Mouse (Mus musculus) heart, postnatal 0 days (tissue): ENCODE data around the gene Scyl1. TPM values are rescaled to one million over a fixed set of nuclear protein-coding genes. Genes with fewer than 3 reads are reported as not detected.
A peak's percentile ranks its signal among the peaks of the same experiment; 100 is the strongest.
"Not testable (repeated sequence)": the region's sequence is repeated elsewhere in the genome, so short reads cannot be mapped to it uniquely, and the experiment has no call there.

Experiments used
- ATAC-seq: fragments of 200-750 bp; cut with Nextera tagmentation; 2 replicates; pipeline ENCODE4 v1.8.0; 2017; ENCODE audit warnings: low read depth, moderate number of reproducible peaks, moderate library complexity; ENCODE audit not compliant: insufficient read depth
- DNase-seq: peaks from one replicate; pipeline ENCODE4 v3.0.0-alpha.2; 2016; ENCODE audit warnings: low spot score
- H3K27ac ChIP-seq: fragments of 300-500 bp; sonication (generic); 2 replicates; pipeline ENCODE4 v1.5.1; 2014; ENCODE audit warnings: low read depth, mild to moderate bottlenecking
- H3K27me3 ChIP-seq: fragments of 300-500 bp; sonication (generic); 2 replicates; pipeline ENCODE4 v1.6.1; 2014; ENCODE audit warnings: low read length, mixed read lengths; ENCODE audit not compliant: control insufficient read depth, insufficient read depth
- H3K36me3 ChIP-seq: fragments of 300-500 bp; sonication (generic); replicated peaks from 2 replicates; pipeline ENCODE4 v1.6.1; 2014; ENCODE audit warnings: low read length, mixed read lengths; ENCODE audit not compliant: control insufficient read depth, insufficient read depth
- H3K4me1 ChIP-seq: fragments of 300-500 bp; sonication (generic); 2 replicates; pipeline ENCODE4 v1.6.1; 2014; ENCODE audit warnings: antibody characterized with exemption; ENCODE audit not compliant: control insufficient read depth, insufficient read depth
- H3K4me2 ChIP-seq: fragments of 300-500 bp; sonication (generic); 2 replicates; pipeline ENCODE4 v1.6.1; 2014; ENCODE audit warnings: low read depth, mild to moderate bottlenecking, low read length, moderate library complexity
- H3K4me3 ChIP-seq: fragments of 300-500 bp; sonication (generic); 2 replicates; pipeline ENCODE4 v1.5.1; 2014; ENCODE audit warnings: low read depth, low read length
- H3K9ac ChIP-seq: fragments of 300-500 bp; sonication (generic); replicated peaks from 2 replicates; pipeline ENCODE4 v1.6.1; 2014; ENCODE audit warnings: low read depth, low read length, mixed read lengths
- H3K9me3 ChIP-seq: fragments of 300-500 bp; sonication (generic); replicated peaks from 2 replicates; pipeline ENCODE4 v1.6.1; 2016; ENCODE audit warnings: low read length; ENCODE audit not compliant: control insufficient read depth
- CTCF ChIP-seq: IDR thresholded peaks from 2 replicates; pipeline ENCODE4 v1.5.1; 2016; ENCODE audit warnings: antibody characterized with exemption, control low read depth, low read depth
- EP300 ChIP-seq: IDR thresholded peaks from 2 replicates; pipeline ENCODE4 v1.6.1; 2016; ENCODE audit warnings: antibody characterized with exemption, low read depth
- WGBS: fragments of 180-500 bp; shearing (Covaris S2); extraction: QIAGEN DNeasy Blood & Tissue Kit; methylation state at CpG from one replicate; pipeline ENCODE4 v1.1.7; 2014; 5-methylcytosine and 5-hydroxymethylcytosine counted together
- polyA plus RNA-seq: library from polyadenylated mRNA; unstranded; fragments of >200 nt; fragmentation: Nextera tagmentation; extraction: Ambion mirVana; gene quantifications from 2 replicates; pipeline ENCODE4 v1.2.1, GENCODE M21; 2015
- total RNA-seq: library from RNA; depleted of rRNA; stranded (reverse); fragments of >200 nt; gene quantifications from 2 replicates; pipeline ENCODE4 v1.2.3, GENCODE M21; 2014; ENCODE audit warnings: low replicate concordance

Scyl1 gene
- total and polyA plus RNA-seq, 2 experiments from 2014 or later, result 47.1 to 82.4 TPM

DNA sequence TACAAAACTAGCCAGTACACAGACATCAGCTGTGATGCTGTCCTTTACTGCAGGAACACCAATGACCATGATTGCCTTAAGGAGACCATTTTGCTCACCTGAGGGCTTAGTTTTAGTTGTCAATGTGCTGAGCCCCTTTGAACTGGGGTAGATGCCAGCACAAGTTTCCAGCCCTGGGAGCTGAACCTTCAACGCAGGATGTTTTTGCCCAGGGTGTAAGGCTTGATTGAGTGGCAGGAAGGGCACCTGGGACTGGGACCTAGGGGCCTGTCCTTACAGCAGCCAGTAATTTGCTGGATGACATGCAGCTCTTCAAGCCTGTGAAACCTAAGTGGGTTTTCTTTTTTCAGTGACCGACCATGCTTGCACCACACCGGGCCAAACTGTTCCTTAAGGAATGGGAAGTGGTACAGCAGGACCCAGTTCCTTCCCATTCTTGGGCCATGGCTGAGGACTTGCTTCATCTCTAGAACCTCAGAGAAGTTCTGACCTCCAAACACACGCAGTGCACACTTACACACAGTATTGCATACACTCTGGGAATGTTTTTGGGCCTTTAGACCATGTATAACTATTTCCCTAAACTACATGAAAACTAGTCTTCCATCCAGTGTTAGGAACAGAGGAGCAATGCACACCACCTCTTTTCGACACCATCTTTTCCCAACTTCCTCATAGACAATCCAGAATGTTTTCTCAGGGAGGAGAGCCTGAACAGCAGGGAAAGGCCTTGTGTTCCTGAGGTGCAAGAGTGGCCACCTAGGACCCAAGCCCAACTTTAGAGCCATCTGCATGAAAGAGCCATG is 23.8 kb upstream of the Scyl1 start:
- Histone ChIP-seq H3K9me3 (no peaks in the 10 kb centered on the region), H3K9ac (peak overlapping the region; percentile 100; the same call in 1 of the 2 replicates), H3K27me3 (no peaks in the 10 kb centered on the region), H3K4me3 (no peak overlapping the region), H3K4me2 (no peak overlapping the region; the same call in 1 of the 2 replicates), H3K27ac (peak overlapping the region; percentile 82), H3K4me1 (no peaks in the 10 kb centered on the region), H3K36me3 (peaks cover 47% of the 10 kb centered on the region)
- ATAC-seq (peak; percentile 45), DNase-seq (peak; percentile 69)
- TF ChIP-seq EP300, result peak; percentile 79
- no peak for TF ChIP-seq CTCF
- WGBS, result 21% methylated on average over 5 of the region's 5 CpGs

DNA sequence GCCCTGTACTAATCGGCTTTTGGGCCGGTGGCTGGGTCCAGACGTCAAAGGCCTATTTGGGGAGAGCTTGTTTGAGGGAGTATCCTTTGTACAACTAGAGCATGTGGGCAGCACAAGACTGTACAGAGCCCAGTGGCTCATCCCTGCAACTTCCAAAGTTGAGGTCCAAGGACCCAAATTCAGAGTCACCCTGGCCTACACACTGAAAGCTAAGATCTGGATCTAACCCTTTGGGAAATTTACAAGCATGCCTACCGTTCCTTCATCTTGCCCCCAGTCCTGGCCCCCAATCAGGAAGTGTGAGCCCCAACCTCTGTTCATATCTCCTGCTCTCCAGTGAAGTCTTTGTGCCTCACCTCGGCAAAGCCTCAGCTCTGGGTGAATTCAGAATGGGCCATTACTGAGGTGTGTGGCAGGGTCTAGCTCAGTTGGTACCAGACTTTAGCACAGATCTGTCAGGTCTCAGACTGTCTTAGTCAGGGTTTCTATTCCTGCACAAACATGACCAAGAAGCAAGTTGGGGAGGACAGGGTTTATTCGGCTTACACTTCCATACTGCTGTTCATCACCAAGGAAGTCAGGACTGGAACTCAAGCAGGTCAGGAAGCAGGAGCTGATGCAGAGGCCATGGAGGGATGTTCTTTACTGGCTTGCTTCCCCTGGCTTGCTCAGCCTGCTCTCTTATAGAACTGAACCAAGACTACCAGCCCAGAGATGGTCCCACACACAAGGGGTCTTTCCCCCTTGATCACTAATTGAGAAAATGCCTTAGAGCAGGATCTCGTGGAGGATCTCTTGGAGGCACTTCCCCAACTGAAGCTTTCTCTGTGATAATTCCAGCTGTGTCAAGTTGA is 22.9 kb upstream of the Scyl1 start:
- ATAC-seq (peak; percentile 28), DNase-seq (peak; percentile 51)
- not testable (repeated sequence) for H3K4me1 ChIP-seq, H3K27me3 ChIP-seq, H3K4me2 ChIP-seq, H3K9me3 ChIP-seq, H3K4me3 ChIP-seq, H3K9ac ChIP-seq
- H3K36me3 ChIP-seq, result peaks cover 42% of the 10 kb centered on the region
- 9% methylated on average over 7 of the region's 7 CpGs for WGBS
- H3K27ac ChIP-seq, result peak overlapping the region; percentile 82

DNA sequence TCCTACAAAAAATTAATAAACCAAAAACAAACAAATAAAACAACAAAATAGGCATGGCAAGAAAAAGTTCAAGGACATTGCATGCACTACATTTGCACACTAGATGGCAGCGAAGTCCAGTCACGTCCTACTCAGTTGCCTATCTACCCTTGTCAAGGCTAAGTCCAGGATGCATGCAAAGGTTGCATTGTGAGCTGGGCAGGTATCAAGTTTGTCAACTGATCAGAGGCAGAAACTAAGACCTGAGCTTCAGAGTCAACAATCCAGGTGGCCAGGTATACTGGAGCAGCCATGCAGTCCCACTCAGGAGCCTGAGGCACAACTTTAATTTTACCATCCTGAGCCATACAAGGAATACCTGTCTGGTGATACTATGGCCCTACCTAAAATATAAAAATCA is 21.9 kb upstream of the Scyl1 start:
- TF ChIP-seq CTCF, result peak; percentile 94
- no peak for TF ChIP-seq EP300
- ATAC-seq, result peak; percentile 34

GRCm38 (mm10) chr19:5791329-5791728 is 20.1 kb upstream of the Scyl1 start:
- no peak for DNase-seq
- H3K27ac ChIP-seq, result no peak overlapping the region
- H3K9ac ChIP-seq, result no peak overlapping the region
- no peak overlapping the region for H3K4me3 ChIP-seq
- H3K9me3 ChIP-seq, result no peaks in the 10 kb centered on the region
- H3K4me2 ChIP-seq, result no peak overlapping the region
- TF ChIP-seq EP300 (no peak), CTCF (no peak)
- 68% methylated on average over 4 of the region's 4 CpGs for WGBS
- peaks cover 15% of the 10 kb centered on the region for H3K36me3 ChIP-seq
- H3K4me1 ChIP-seq, result no peaks in the 10 kb centered on the region
- no peaks in the 10 kb centered on the region for H3K27me3 ChIP-seq
- ATAC-seq, result no peak

More for the DNA sequence above, 21.9 kb upstream of the Scyl1 start:
- no peaks in the 10 kb centered on the region for H3K27me3 ChIP-seq
- no peaks in the 10 kb centered on the region for H3K4me1 ChIP-seq
- peak overlapping the region; percentile 82 for H3K27ac ChIP-seq
- H3K9me3 ChIP-seq, result no peaks in the 10 kb centered on the region
- no peak overlapping the region for H3K4me2 ChIP-seq
- peaks cover 33% of the 10 kb centered on the region for H3K36me3 ChIP-seq
- H3K4me3 ChIP-seq, result no peak overlapping the region
- WGBS, result 3% methylated on average over 2 of the region's 2 CpGs
- peak; percentile 77 for DNase-seq
- H3K9ac ChIP-seq, result no peak overlapping the region

- H3K27ac ChIP-seq, result no peak overlapping the region
- no peak overlapping the region for H3K9ac ChIP-seq
- H3K4me2 ChIP-seq, result no peak overlapping the region
- TF ChIP-seq EP300 (no peak), CTCF (no peak)
- DNase-seq (no peak), ATAC-seq (no peak)
- H3K9me3 ChIP-seq, result no peaks in the 10 kb centered on the region
- H3K4me3 ChIP-seq, result no peak overlapping the region
- no peaks in the 10 kb centered on the region for H3K4me1 ChIP-seq
- WGBS, result 68% methylated on average over 5 of the region's 5 CpGs
- H3K36me3 ChIP-seq, result no peaks in the 10 kb centered on the region
- H3K27me3 ChIP-seq, result no peaks in the 10 kb centered on the region
These were observed 17.8 kb upstream of the Scyl1 start for GRCm38 (mm10) chr19:5789066-5789465.
